Mouse (Mus musculus): ENCODE measurements around the gene Tnfrsf1a.
"Not testable (repeated sequence)": the region's sequence is repeated elsewhere in the genome, so short reads cannot be mapped to it uniquely, and the experiment has no call there.

The Tnfrsf1a gene

DNA sequence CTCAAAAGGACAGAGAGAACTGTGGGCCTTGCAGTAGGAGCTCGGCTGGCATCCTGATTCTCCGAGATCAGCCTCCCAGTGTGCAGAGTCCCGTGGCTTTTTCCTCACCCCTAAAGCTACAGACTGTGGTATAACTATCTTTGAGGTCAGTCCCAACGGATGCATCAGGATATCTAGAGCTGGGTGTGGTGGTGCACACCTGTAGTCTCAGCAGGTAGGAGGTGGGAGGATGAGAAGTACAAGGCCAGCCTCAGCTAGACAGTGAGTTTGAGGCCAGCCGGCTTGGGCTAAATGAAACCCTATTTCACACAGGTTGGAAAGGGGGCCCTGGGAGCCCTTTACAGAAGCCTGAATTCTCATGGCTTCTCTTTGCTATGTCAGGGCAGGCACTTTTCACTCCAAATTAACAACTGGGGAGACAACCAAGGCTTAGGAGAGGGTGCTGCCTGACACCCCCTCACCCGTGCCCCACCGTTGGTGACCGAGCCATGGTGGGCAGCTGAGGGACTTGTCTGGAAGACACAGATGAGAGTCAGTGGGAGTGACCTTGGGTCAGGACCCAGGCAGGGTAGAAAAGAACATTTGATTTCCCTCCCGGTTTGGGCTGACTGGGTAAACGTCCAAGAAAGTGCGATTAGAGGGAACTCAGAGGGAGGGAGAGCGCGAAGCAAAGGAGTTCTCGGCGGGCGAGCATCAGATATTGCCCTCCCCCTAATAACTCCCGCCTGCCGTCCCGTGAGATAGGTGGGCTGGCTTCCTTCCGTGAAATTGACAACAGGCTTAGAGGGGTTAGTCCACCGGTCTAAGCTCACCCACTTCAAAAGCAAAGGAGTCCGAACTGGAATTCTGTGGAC is at the start of gene Tnfrsf1a:
Tnfrsf1a (plus strand) TSS at position 642 of the 854 bp plus-strand sequence.
- no peak for DNase-seq (ENCODE audit: low spot score)

DNA sequence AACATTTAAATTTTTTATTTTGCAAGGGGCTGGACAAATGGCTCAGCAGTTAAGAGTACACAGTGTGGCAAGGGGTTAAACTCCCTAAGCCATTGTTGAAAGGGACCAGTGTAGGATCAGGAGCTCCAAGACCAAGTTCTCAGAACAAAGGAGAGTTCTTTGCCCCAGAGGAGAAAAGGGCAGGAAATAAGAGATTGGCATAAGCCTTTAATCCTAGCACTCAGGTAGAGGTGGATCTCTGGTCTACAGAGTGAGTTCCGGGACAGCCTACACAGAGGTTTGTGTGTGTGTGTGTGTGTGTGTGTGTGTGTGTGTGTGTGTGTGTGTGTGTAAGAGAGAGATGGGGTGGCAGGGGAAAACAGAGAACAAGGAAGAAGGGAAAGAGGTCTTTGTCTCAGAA is 48.2 kb upstream of the Tnfrsf1a start:
- DNase-seq (ENCODE audit: low spot score), result no peak

DNA sequence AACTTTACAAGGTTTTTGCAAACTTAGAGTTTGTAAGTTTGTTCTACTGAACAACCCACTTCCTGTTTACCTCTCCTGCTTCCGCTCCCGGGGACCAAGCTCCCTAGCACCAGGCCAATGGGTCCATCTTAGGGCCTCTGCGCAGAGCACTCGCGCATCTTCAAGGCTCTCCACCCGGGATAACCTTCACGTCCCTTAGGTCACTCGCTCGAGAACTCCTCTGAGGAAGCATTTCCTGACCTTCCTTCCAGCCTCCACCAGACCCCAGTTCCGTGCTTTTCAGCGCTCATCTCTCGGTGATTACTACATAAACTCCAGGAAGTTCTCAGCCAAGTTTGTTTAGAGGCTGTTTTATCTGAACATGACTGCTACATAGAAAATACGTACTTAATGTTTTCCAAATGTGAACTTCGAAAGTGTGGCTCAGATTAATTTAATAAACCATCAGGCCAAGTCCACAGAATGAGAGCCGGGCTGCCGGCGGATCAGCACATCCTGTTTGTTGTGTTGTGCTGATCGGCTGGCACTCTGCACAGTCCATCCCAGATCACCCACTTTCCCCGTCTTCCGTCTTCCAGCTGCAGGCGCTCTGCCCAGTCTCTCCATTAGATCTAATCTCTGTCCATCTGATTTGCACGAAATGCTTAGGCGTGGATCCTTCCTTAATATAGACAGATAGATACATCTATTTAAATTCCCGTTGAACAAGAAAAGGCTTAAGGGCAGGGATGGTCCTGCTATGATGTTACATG is 46.8 kb upstream of the Tnfrsf1a start:
- peak; percentile 61 for DNase-seq (ENCODE audit: low spot score)

DNA sequence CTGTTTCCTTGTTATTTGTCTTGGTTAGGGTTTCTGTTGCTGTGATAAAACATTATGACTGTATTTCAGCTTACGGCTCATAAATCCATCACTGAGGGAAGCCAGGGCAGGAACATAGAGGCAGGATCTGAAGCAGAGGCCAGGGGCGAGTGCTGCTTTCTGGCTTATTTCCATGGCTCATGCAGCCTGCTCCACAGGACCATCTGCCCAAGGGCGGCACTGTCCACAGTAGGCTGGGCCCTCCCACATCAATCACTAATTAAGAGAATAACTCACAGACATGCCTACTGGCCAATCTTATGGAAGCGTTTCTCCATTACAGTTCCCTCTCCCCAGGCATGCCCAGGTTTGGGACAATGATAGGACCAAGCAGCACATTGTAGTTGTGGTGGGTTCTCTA is 45.9 kb upstream of the Tnfrsf1a start:
- peak; percentile 69 for DNase-seq (ENCODE audit: low spot score)

DNA sequence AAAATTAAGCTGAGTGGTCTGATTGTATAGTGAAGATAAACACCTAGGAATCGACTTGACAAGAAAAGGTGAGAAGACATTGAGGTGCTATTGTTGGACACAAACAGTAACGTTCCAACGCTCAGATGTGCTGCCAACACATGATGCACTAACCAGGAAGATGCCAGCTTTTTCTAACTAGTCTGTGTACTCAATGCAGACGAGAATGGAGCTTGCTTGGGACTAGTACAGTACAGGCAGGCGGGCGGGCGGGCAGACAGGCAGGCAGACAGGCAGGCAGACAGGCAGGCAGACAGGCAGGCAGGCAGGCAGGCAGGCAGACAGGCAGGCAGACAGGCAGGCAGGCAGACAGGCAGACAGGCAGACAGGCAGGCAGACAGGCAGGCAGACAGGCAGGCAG is 44.8 kb upstream of the Tnfrsf1a start:
- DNase-seq (ENCODE audit: low spot score), result not testable (repeated sequence)

DNA sequence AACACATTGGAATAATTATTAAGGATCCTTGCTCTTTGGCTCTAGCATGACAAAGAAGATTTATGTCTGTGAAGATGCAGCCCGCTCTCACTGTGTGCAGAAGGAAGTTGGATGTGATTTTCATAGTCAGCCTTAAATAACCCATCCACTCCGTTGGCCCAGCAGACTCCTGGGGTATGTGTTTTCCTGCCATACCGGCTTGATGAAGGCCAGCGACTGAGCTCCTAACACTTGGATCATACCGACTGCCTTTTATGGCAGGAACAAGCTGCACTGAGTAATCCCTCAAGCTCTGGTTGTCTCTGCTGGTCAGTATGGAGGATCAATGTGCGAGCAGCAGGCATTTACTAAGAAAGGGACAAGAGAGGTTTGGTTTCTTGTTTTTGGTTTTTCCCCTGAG is 43.7 kb upstream of the Tnfrsf1a start:
- DNase-seq (ENCODE audit: low spot score), result no peak

DNA sequence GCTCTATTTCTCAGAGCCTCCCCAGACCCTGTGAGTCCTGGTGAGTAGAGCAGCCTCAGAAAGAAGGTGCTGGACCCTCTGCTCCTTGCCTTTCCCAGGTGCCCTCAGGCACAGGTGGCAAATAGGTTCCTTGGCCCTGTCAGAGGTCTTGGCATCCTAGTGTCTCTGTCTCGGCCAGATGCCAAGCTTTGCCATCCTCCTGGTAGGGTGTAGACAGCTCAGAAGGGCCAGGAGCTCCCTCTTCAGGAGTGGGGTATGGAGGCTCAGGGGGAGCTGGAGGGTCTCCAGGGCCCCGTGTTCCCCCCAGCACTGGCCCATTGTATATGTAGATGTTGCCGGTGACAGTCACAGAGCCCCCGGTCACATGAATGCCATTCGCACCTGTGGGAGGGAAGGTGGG is 42.1 kb upstream of the Tnfrsf1a start:
- no peak for DNase-seq (ENCODE audit: low spot score)

DNA sequence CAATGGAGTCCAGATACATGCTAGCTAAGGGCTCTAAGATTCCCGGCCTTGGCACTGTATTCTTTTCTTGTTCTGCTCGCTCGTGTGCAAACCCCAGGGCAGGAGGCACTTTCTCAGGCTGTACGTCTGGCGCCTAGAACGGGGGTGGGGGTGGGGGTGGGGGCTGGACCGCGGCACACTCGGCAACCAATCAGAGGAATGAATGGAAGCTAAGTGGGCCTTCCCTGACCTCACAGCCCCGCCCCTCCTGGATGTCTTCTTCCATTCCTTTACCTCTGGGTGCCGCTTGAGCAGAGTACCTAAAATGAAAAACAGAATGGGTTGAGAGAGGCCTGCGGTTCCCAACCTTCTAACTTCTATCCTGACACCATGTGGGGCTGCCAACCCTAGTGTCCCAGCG is 40.2 kb upstream of the Tnfrsf1a start:
- DNase-seq (ENCODE audit: low spot score), result no peak

DNA sequence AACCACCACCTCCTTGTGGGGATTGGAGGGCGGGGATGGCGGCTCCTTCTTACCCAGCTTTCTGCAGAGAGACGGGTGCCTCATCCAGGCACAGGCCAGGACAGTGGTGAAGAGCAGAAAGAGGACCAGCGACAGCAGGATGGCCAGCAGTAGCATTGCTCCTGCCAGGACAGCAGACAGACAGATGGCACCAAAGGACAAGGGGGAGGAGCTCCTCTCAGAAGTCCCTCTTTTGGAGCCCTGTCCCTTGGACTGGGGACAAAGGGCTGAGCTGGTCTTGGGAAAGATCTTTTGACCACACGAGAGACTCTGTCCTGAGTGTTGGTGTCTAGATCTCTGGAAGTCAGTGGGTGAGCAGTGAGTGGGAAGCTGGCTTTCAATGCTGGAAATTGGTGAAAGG is 39.8 kb upstream of the Tnfrsf1a start:
- DNase-seq (ENCODE audit: low spot score), result no peak

DNA sequence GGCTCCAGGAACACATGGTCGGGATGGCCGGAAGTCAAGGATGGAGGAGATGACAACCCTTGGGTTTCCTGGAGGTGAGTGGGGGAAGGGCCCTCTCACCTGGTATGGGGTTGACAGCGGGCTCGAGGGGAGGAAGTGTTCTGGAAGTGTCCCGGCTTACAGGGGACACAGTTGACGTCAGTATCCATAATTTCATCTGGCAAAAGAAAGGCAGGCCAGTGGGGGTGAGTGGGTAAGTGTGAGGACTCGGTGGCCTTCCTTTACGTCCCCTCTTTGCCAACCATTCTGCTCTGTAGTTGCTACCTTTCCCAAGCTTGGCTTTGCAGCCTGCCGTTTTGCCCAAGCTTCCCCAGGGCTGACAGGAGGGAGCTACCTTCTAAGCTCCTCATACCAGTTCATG is 37.0 kb upstream of the Tnfrsf1a start:
- no peak for DNase-seq (ENCODE audit: low spot score)

DNA sequence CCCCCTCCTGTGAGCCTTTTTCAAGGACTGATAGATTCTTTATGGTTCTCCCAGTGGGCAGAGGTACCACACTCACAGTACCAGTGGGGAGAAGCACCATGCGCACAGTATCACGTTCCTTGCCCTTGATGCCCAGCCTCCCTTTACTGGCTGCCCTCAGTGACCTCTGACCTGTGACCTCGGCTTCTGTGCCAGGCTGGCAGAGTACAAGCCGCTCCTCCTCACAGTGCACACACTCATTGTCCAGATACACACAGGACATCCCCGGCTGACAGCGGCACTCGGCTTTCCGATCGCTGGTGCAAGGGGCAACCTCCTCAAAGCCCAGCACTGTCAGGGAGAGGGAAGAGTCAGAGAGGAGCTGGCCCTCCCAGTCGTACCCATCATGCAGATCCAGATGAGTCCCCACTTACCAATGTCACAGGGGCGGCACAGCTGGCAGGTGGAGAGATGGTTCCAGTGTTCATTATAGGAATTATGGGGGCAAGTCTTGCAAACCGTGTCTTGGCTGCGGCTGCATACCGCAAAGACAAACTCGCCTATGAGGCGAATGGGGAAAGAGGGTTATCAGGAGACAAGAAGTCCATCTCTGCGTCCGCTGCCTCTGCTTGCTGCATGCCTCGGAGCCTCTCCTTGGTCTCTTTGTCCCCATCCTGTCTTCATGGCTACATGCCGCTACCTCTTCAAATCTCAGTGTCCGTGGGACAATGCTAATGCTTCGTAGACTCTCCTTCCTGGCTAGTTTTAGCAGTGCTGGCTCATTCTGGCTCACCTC is 36.4 kb upstream of the Tnfrsf1a start:
- peak; percentile 24 for DNase-seq (ENCODE audit: low spot score)

DNA sequence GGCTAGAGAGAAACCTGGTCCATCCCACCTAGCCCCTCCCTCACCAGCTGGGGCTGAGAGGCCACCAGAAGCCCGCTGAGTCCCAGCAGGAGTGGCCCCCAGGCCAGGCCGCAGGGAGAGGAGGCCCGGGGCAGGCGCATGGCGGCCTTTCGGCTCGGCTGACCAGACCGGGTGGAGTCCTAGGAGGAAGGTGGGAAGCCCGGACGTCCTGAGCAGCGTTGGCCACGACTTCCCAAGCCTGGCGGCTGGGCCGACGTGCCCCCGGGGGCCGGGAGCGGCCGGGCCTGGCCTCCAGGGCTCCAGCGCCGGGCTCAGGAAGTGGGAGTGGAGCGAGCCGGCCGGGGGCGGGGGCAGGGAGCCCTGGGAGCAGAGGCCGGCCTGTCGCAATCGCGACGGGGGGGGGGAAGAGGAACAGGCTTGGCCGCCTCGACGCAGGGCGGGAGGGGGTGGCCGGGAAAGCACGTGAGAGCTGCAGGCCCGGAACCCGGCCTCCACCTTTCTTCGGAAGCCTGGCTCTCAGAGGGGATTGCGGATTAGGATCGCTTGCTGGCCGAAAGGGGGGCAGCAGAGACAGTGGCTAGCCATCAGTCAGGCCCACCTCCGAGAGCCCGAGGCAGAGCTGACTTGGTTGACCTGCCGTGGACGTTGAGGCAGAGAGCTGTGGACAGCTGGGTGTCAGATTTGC is 35.5 kb upstream of the Tnfrsf1a start, which contains the start of gene Ltbr:
Ltbr (minus strand) TSS at position 340 of the 685 bp plus-strand sequence.
- peak; percentile 85 for DNase-seq (ENCODE audit: low spot score)

DNA sequence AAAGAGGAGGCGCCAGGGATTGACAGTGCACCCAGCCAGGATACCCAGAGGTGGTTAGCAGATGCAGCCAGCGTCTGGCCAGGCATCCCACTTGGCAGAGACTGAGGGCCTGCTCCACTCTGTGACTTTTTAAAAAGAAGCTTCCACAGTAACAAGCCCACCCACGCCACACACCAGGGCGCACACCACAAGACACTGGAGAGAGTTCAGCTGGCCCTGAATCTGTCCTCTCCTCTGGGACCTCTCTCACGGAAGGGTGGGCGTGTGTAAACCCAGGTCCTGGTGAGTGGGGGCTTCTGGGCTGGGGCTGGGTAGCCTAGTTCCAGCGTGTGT is 35.0 kb upstream of the Tnfrsf1a start:
- no peak for DNase-seq (ENCODE audit: low spot score)

DNA sequence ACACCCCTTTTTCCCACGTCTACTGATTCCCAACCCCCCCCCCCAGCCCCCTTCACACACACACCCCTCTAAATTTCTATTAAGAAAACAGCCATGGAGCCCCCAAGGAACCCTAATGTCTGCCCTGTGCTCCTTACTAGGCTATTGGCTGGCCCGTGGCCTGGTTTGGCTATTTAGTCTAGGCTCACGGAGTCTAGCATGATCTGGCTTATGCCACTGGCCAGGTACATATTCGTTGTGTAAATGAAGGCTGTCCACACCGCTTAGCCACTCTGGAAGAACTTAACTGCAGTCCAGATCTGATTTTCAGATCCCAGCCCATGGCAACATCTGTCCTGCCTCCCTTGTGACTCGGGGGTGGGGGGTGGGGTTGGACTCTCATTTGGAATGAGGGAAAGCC is 34.4 kb upstream of the Tnfrsf1a start:
- DNase-seq (ENCODE audit: low spot score), result no peak

DNA sequence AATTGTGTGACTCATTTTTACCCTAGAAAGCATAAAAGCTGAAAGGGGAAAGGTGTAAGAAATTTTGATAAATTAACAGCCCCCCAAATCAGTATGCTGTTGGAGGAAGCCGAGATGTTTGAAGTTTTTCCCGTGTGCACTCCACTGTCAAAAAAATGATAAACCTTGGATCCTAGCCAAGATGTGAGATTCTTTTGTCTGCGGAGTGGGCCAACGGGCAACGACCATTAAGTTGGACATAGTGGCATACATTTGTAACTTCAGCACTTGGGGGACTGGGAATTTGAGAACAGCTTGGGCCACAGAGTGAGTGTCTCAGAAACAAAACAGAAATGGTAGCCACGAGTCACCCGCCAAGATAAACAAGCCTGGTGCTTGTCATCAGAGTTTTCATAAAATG is 32.1 kb upstream of the Tnfrsf1a start:
- DNase-seq (ENCODE audit: low spot score), result no peak

DNA sequence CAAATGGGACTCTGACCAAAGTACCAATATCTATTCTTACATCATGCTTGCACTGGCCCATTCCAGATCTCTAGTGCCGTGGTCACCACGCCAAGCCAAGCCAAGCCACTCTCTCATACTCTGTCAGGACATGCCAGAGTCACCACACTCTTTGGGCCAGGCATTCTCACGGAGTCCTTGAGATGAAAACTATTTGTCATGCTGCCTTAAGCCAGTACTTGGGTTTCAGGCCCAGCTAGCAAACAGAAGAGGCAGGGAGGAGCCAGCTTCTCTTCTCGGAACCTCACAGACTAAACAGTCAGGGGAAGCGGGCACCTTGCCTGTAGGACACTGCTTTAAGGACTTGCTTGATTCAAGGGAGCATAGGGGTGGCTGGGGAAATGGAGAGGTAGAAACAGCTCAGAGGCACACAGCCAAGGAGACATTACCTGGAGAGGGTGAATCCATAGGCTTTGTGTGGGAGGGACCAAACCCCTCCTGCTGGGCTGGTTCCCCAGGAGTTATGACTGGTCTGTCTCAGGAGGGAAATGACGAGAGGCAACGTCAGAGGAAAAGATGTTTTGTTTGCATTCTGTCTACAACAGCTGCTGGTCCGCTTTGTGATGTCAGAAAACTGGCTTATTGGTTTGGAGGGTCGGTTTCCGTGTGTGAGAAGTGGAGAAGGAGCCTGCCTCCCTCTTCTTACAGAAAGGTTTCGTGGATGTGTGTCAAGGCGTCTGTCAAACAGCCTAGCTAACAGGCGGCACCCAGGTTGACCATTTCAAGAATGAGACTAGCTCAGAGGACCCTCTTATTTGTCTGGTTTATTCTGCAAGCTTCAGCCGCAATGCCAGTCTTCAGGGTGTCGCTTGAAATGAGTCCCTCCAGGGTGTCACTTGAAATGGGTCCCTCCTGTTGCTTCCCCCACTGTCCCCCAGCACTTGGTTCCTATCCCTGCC is 29.9 kb upstream of the Tnfrsf1a start:
- no peak for DNase-seq (ENCODE audit: low spot score)

DNA sequence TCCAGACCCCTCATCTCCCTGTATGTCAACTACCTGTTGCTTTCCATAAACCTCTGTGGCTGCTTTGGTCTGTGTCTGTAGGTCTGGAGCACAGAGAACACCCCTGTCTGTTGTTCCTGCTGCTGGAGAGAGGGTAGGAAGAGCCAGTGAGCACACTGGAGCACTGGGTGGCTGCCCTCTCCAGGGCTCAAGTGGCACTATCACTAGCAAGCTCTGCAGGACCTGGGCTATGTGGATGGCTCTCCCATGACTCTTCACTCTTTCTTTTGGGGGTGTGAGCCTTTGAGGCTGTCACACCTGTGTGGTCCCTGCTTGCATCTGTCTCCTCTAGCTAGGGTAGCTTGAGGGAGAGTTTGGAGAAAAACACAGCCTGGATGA is 29.3 kb upstream of the Tnfrsf1a start:
- no peak for DNase-seq (ENCODE audit: low spot score)

DNA sequence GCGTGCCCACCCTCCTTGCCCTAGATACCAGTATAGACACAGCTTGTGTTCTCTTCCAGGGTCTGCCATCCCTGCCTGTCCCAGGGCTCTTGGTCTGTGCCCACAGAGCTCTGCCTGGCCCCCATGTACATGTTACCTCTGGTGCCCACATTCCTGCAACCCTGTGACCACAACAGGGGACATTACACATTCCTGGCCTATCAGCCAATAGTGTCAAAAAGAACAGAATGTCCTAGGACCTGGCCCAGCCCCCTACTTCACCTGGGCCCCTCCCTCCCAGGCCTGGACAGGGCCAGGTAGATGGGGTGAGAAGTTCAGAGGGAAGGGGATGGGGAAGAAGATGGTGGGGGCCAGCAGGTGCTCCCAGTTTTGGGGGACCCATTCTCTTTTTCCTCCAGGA is 28.8 kb upstream of the Tnfrsf1a start, which contains the start of gene Scnn1a:
Scnn1a (plus strand) TSS at position 337 of the 400 bp plus-strand sequence.
- no peak for DNase-seq (ENCODE audit: low spot score)

DNA sequence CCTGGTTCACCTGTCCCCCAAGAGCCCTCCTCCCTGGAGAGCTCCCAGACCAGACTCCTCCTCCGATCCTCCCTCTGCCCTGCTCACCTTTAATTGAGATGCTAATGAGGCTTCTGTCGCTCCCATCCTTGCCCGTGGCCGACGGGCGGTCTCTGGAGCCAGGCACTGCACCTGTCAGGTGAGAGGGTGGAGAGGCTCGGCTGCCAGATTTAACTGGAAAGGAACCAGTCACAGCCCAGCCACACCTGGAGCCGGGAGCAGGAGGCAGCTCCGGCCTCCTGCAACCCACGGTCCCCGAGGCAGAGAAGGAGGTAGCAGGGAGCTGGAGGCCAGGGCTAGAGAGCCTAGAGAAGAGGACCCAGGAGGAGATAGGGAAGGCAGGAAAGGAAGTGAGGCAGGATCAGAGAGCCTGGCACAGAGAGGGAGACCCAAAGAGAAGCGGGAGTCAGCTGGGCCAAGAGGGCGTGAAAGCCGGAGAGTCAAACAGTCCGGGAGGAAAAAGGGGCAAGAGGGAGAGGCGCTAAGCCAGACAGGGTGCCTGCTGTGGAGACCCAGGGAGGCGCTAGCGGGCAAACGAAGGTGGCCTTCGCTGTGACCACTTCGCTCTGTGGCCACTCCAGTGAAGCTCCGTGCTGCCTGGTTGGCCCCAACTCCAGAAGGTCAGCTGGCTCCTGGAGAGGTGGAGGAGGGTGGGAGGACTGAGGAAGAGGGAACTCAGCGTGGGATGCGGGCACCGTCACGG is 27.9 kb upstream of the Tnfrsf1a start:
- DNase-seq (ENCODE audit: low spot score), result no peak

DNA sequence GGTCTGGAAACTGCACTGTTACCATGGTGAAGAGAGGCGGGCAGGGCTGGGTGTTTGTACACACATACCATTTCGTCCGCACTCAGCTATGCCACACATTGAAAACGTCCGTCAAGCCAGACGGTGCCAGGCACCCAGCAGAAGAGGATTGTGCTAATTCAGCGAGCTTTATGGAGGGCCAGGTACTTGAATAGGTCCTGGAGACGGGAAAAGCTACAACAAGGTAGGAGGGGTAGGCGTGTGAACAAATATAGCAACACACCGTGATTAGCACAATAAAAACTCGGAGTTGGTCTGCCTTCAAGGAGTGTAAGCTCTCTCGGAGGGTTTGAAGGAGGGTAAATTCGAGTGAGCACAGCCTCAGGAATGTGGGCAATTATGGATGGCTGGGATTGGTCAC is 26.4 kb upstream of the Tnfrsf1a start:
- no peak for DNase-seq (ENCODE audit: low spot score)

All from MN1 (cell line).